Mouse (Mus musculus): ENCODE results near the gene Gm40193.

- TF ChIP-seq CTCF (IDR thresholded peaks at IDR 0.05; ENCODE audit: low read depth) (no peak), EP300 (IDR thresholded peaks at IDR 0.05; ENCODE audit: low read depth) (no peak)
These were observed 18.5 kb downstream of the Gm40193 start, which contains the start of gene Vmo1 for GRCm38 (mm10) chr11:70514288-70514687.

Data from liver, postnatal 0 days (tissue).